ENCODE assay signal across 10 mouse cellular contexts in the genomic region with DNA sequence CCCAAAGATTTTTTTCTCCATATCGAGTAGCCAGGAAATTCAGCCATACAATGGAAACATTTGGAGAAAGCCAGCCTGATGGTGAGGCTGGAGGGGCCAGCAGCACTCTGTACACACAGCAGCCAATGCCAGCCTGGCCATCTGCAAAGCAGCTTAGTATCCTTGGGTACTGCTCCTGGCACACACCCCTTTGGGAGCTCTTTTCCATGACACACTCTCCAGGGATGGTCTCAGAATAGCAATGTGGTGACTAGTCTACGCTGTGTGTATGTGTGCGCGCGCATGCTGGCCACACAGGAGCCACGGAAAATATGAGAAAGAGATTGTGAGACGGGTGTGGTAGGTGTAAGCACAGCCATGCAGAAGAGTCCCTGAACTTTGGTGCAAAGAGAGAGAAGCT.
DNase-seq lines count a peak whose midpoint lies in the region; ATAC-seq lines count a peak whose summit lies in the region.
"Had no signal": no experiment of that assay in that cellular context is flagged by ENCODE, and none has a peak within 500 bp of the region (broad histone marks: within the 10 kb centered on the region; RNA-seq: fewer than 3 reads in every experiment).

No protein-coding gene starts in this region.

- H3K9me3 ChIP-seq in erythroblast, embryonic 14.5 days (ENCODE audit: control insufficient read depth, low read length): no peaks in the 10 kb centered on the region
- H3K9me3 ChIP-seq in midbrain, embryonic 15.5 days: no peaks in the 10 kb centered on the region

- 0 out of 2 replicates have a peak overlapping the region, but pooled peaks have one; percentile 2 for H3K27ac ChIP-seq in midbrain, embryonic 15.5 days
- H3K27ac ChIP-seq: liver, embryonic 14.5 days had no signal

- H3K4me3 ChIP-seq in erythroblast, embryonic 14.5 days (replicated peaks): peak overlapping the region; percentile 52
- H3K4me3 ChIP-seq in midbrain, embryonic 15.5 days: no peak overlapping the region

- no peak overlapping the region for H3K4me2 ChIP-seq in midbrain, embryonic 15.5 days

- WGBS in midbrain, embryonic 15.5 days: 79% methylated on average over 7 of the region's 7 CpGs

- no peaks in the 10 kb centered on the region for H3K27me3 ChIP-seq in erythroblast, embryonic 14.5 days (ENCODE audit: control insufficient read depth)
- no peaks in the 10 kb centered on the region for H3K27me3 ChIP-seq in midbrain, embryonic 15.5 days (replicated peaks)

- ATAC-seq in erythroblast, adult 5-6 weeks (replicated peaks; ENCODE audit: low FRiP score, poor library complexity, severe bottlenecking): no peak
- ATAC-seq in midbrain, embryonic 15.5 days (replicated peaks): peak; percentile 79
- no peak for ATAC-seq in granulocyte monocyte progenitor cell, adult 5-6 weeks (replicated peaks; ENCODE audit: poor library complexity, severe bottlenecking)

- H3K9ac ChIP-seq in midbrain, embryonic 15.5 days: no peak overlapping the region
- H3K9ac ChIP-seq: liver, embryonic 14.5 days had no signal

- DNase-seq in left cerebral cortex, adult 18-20 months (ENCODE audit: low spot score in 2 of 2): peak; percentile 4 to 17
- DNase-seq in left cerebral cortex, adult 11 months (ENCODE audit: low spot score): no peak
- DNase-seq in gastrocnemius, adult 8-10 months (ENCODE audit: low spot score in 2 of 2): peak; percentile 3 to 17
- DNase-seq in kidney, adult 11 months: no peak
- DNase-seq: cerebellum, adult 11-12 months had no signal

- no peaks in the 10 kb centered on the region for H3K36me3 ChIP-seq in erythroblast, embryonic 14.5 days (ENCODE audit: control insufficient read depth)
- H3K36me3 ChIP-seq in midbrain, embryonic 15.5 days (replicated peaks): no peaks in the 10 kb centered on the region

- peaks cover 32% of the 10 kb centered on the region for H3K4me1 ChIP-seq in erythroblast, embryonic 14.5 days (ENCODE audit: control insufficient read depth)
- H3K4me1 ChIP-seq in midbrain, embryonic 15.5 days: peaks cover 7% of the 10 kb centered on the region

Comparison
In these comparisons a context has a peak if more than half of its experiments do, and no peak if none do; other contexts are left out.
1. DNase-seq: peak in left cerebral cortex, adult 18-20 months (2 of 2) and gastrocnemius, adult 8-10 months (2 of 2); none in left cerebral cortex, adult 11 months (single experiment) and kidney, adult 11 months (single experiment).